Mouse (Mus musculus) lung, postnatal 0 days (tissue): Measurements from ENCODE around the gene Vmn1r107. TPM values are rescaled to one million over a fixed set of nuclear protein-coding genes. Genes with fewer than 3 reads are reported as not detected.
"Not testable (repeated sequence)": the region's sequence is repeated elsewhere in the genome, so short reads cannot be mapped to it uniquely, and the experiment has no call there.

Experiments used
- ATAC-seq: fragments of 200-750 bp; cut with Nextera tagmentation; 2 replicates; pipeline ENCODE4 v1.8.0; 2017; ENCODE audit warnings: moderate library complexity
- DNase-seq: peaks from one replicate; pipeline ENCODE4 v3.0.0-alpha.2; 2016; ENCODE audit warnings: low spot score
- H3K27ac ChIP-seq: fragments of 300-500 bp; sonication (generic); 2 replicates; pipeline ENCODE4 v1.5.1; 2014; ENCODE audit warnings: antibody characterized with exemption, mild to moderate bottlenecking, low read length, mixed read lengths
- H3K27me3 ChIP-seq: fragments of 300-500 bp; sonication (generic); replicated peaks from 2 replicates; pipeline ENCODE4 v1.6.1; 2014; ENCODE audit warnings: low read length, mixed read lengths; ENCODE audit not compliant: insufficient read depth
- H3K36me3 ChIP-seq: fragments of 300-500 bp; sonication (generic); 2 replicates; pipeline ENCODE4 v1.6.1; 2014; ENCODE audit warnings: low read length, mixed read lengths; ENCODE audit not compliant: insufficient read depth
- H3K4me1 ChIP-seq: fragments of 300-500 bp; sonication (generic); 2 replicates; pipeline ENCODE4 v1.6.1; 2014; ENCODE audit warnings: antibody characterized with exemption, low read depth, low read length, mixed read lengths; ENCODE audit not compliant: insufficient read depth
- H3K4me2 ChIP-seq: fragments of 300-500 bp; sonication (generic); replicated peaks from 2 replicates; pipeline ENCODE4 v1.6.1; 2014; ENCODE audit warnings: low read depth, mild to moderate bottlenecking, low read length, moderate library complexity, mixed read lengths
- H3K4me3 ChIP-seq: fragments of 300-500 bp; sonication (generic); 2 replicates; pipeline ENCODE4 v1.5.1; 2014; ENCODE audit warnings: low read depth, low read length
- H3K9ac ChIP-seq: fragments of 300-500 bp; sonication (generic); replicated peaks from 2 replicates; pipeline ENCODE4 v1.6.1; 2014; ENCODE audit warnings: low read depth, mild to moderate bottlenecking
- H3K9me3 ChIP-seq: fragments of 300-500 bp; sonication (generic); 2 replicates; pipeline ENCODE4 v1.6.1; 2016; ENCODE audit warnings: low read length, mixed read lengths
- WGBS: fragments of 180-500 bp; shearing (Covaris S2); extraction: QIAGEN DNeasy Blood & Tissue Kit; methylation state at CpG from one replicate; pipeline ENCODE4 v1.1.7; 2014; 5-methylcytosine and 5-hydroxymethylcytosine counted together
- polyA plus RNA-seq: library from polyadenylated mRNA; unstranded; fragments of >200 nt; fragmentation: Nextera tagmentation; extraction: Ambion mirVana; gene quantifications from 2 replicates; pipeline ENCODE4 v1.2.1, GENCODE M21; 2015

The Vmn1r107 gene
- polyA plus RNA-seq: not detected in 2 replicates

GRCm38 (mm10) chr7:20668618-20669017 is at the start of gene Vmn1r107:
Vmn1r107 (plus strand) TSS chr7:20668918.
- H3K9me3 ChIP-seq, DNase-seq, ATAC-seq, H3K4me2 ChIP-seq, H3K9ac ChIP-seq, H3K36me3 ChIP-seq, H3K27me3 ChIP-seq, H3K27ac ChIP-seq, H3K4me3 ChIP-seq, H3K4me1 ChIP-seq: not testable (repeated sequence)
- no CpG with 5 or more reads among the region's 3 CpGs for WGBS

DNA sequence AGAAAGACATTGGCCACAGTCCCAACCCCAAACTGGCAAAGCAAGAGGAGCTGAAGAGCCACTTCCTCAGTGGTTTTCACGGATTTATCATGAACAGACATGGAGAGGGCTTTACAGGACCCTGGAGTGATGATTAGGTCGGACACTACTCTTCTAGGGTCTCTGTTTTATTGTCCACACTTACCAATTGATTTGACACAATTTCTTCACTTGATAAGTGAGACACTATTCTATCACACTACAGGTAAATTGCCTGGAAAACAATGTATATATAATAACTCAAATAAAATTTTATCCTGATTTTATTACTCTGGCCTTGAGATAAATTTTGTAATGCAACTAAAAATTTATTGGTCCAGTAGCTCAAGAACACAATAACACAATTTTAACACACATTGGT is 34.4 kb downstream of the Vmn1r107 start, which contains the start of gene Vmn1r111:
Vmn1r111 (minus strand) TSS at position 101 of the 400 bp plus-strand sequence.
- not testable (repeated sequence) for H3K4me1 ChIP-seq, H3K9me3 ChIP-seq, H3K27ac ChIP-seq, H3K36me3 ChIP-seq, H3K9ac ChIP-seq, H3K27me3 ChIP-seq, DNase-seq, H3K4me2 ChIP-seq, ATAC-seq, H3K4me3 ChIP-seq
- WGBS: no CpG with 5 or more reads among the region's 2 CpGs

Other genes starting within 250 kb of the Vmn1r107 start
- not detected in 2 replicates for gene Vmn1r101, start 226.3 kb upstream of the Vmn1r107 start, polyA plus RNA-seq
- gene Gm10670, start 194.0 kb upstream of the Vmn1r107 start, polyA plus RNA-seq: not detected in 2 replicates
- not detected in 2 replicates for gene Vmn1r103, start 158.4 kb upstream of the Vmn1r107 start, polyA plus RNA-seq
- not detected in 2 replicates for gene Vmn1r104, start 135.1 kb upstream of the Vmn1r107 start, polyA plus RNA-seq
- not detected in 2 replicates for gene Gm5726, start 123.2 kb upstream of the Vmn1r107 start, polyA plus RNA-seq
- not detected in 2 replicates for gene Gm4141, start 92.7 kb upstream of the Vmn1r107 start, polyA plus RNA-seq
- gene Gm4513, start 69.9 kb upstream of the Vmn1r107 start, polyA plus RNA-seq: not detected in 2 replicates
- not detected in 2 replicates for gene Vmn1r111, start 34.3 kb downstream of the Vmn1r107 start, polyA plus RNA-seq
- gene Gm10668, start 61.7 kb downstream of the Vmn1r107 start, polyA plus RNA-seq: not detected in 2 replicates
- gene Vmn1r112, start 102.3 kb downstream of the Vmn1r107 start, polyA plus RNA-seq: not detected in 2 replicates
- not detected in 2 replicates for gene Vmn1r113, start 118.4 kb downstream of the Vmn1r107 start, polyA plus RNA-seq
- gene Vmn1r114, start 143.3 kb downstream of the Vmn1r107 start, polyA plus RNA-seq: not detected in 2 replicates
- gene Vmn1r115, start 176.1 kb downstream of the Vmn1r107 start, polyA plus RNA-seq: not detected in 2 replicates
- gene Vmn1r116, start 203.3 kb downstream of the Vmn1r107 start, polyA plus RNA-seq: not detected in 2 replicates
- gene Vmn1r117, start 215.2 kb downstream of the Vmn1r107 start, polyA plus RNA-seq: not detected in 2 replicates
- not detected in 2 replicates for gene Vmn1r118, start 243.4 kb downstream of the Vmn1r107 start, polyA plus RNA-seq